Mouse (Mus musculus) CH12.LX (cell line): Measurements from ENCODE around the gene Sema5b.

Source experiments
- CTCF ChIP-seq, 2 experiments: IDR thresholded peaks in 1 of 2; conservative IDR thresholded peaks in 1 of 2; 2 replicates each; pipeline ENCODE4 v1.5.1; 2011 to 2012; ENCODE audit warnings: low read depth in 2 of 2, low read length in 2 of 2, improper control_type of control experiment in 1 of 2, inconsistent platforms in 1 of 2, mild to moderate bottlenecking in 1 of 2, moderate library complexity in 1 of 2
- HCFC1 ChIP-seq: IDR thresholded peaks from 2 replicates; pipeline ENCODE4 v1.6.1; 2012; ENCODE audit warnings: low read depth, mild to moderate bottlenecking, inconsistent platforms, low read length, improper control_type of control experiment
- POLR2A ChIP-seq: IDR thresholded peaks from 2 replicates; pipeline ENCODE4 v1.6.1; 2011; ENCODE audit warnings: low read depth, mild to moderate bottlenecking, improper control_type of control experiment, low read length
- SMC3 ChIP-seq: IDR thresholded peaks from 2 replicates; pipeline ENCODE4 v1.6.1; 2011; ENCODE audit warnings: low read depth, low read length, improper control_type of control experiment
- TCF12 ChIP-seq: IDR thresholded peaks from 2 replicates; pipeline ENCODE4 v1.6.1; 2014; ENCODE audit warnings: low read depth, mild to moderate bottlenecking, inconsistent platforms, low read length, improper control_type of control experiment
- USF1 ChIP-seq: IDR thresholded peaks from 2 replicates; pipeline ENCODE4 v1.6.1; 2014; ENCODE audit warnings: low read depth, mild to moderate bottlenecking, inconsistent platforms, low read length, improper control_type of control experiment
- ZC3H11A ChIP-seq: IDR thresholded peaks from 2 replicates; pipeline ENCODE4 v1.6.1; 2012; ENCODE audit warnings: low read depth, mild to moderate bottlenecking, inconsistent platforms, low read length, improper control_type of control experiment
- ZMIZ1 ChIP-seq: IDR thresholded peaks from 2 replicates; pipeline ENCODE4 v1.6.1; 2012; ENCODE audit warnings: low read depth, mild to moderate bottlenecking, inconsistent platforms, low read length, improper control_type of control experiment

DNA sequence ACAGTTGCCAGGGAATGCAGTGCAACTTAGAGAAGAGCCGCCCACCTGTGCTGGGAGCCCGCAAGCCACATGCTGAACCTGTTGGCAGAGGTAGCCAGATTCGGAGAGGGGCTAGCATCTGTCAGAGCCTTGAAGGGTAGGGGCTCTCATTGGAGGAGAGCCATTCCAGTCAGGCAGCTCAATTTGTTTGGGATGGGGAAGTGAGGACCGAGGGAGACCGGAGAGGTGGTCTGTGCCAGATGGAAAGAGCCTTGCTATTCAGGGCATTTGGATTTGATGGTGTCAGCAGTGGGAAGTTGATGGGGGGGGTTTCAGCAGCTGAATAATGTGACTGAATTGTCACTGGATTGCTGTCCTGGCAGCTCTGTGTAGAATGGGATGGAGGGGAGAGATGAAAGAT, 57.9 kb downstream of the Sema5b start:
- TF ChIP-seq CTCF (conservative IDR thresholded peaks at IDR 0.05 in 1 of 2, IDR thresholded peaks at IDR 0.05 in 1 of 2; ENCODE audit: low read depth in 2 of 2, low read length in 2 of 2) (no peak), HCFC1 (no peak), TCF12 (no peak), USF1 (no peak), POLR2A (no peak), ZC3H11A (no peak), SMC3 (no peak), ZMIZ1 (no peak)
